In the genomic region with DNA sequence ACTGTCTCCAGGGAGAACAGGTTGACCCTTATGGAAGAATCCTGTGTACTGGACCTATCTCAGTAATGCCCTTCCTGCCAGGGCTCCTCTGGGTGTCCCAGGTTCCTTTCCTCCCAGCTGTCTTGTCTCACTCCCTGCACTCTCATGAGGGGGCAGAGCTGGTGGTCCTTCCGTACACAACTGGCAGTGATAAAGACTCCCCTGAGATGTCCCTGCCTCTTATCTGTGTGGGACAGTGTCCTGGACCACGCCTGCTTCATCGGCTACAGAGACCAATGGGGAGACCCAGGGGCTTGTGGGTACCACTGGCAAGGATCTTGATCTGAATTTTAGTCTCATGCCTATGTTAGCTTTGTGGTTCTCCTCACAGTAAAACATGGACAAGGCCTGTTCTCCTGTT, we compare ENCODE assay signal across 11 mouse cellular contexts. TPM values are rescaled to one million over a fixed set of nuclear protein-coding genes. Genes with fewer than 3 reads are reported as not detected.
A peak's percentile ranks its signal among the peaks of the same experiment; 100 is the strongest.
DNase-seq lines count a peak whose midpoint lies in the region; ATAC-seq and TF ChIP-seq lines count a peak whose summit lies in the region.
"Had no signal": no experiment of that assay in that cellular context is flagged by ENCODE, and none has a peak within 500 bp of the region (broad histone marks: within the 10 kb centered on the region; RNA-seq: fewer than 3 reads in every experiment).

No protein-coding gene starts in this region.

- H3K4me1 ChIP-seq in heart, embryonic 13.5 days: peaks cover 66% of the 10 kb centered on the region
- H3K4me1 ChIP-seq in G1E (ENCODE audit: insufficient read depth, low read depth, low read length): peaks cover 93% of the 10 kb centered on the region
- peaks cover 55% of the 10 kb centered on the region for H3K4me1 ChIP-seq in embryonic facial prominence, embryonic 15.5 days
- peaks cover 62% of the 10 kb centered on the region for H3K4me1 ChIP-seq in liver, embryonic 16.5 days (ENCODE audit: control insufficient read depth, low read depth, low read length)
- peaks cover 4% of the 10 kb centered on the region; the same call in 1 of the 2 replicates for H3K4me1 ChIP-seq in forebrain, postnatal 0 days (ENCODE audit: insufficient read depth)

- H3K9ac ChIP-seq in heart, embryonic 13.5 days: 0 out of 2 replicates have a peak overlapping the region, but pooled peaks have one; percentile 19
- 0 out of 2 replicates have a peak overlapping the region, but pooled peaks have one; percentile 1 for H3K9ac ChIP-seq in embryonic facial prominence, embryonic 15.5 days
- H3K9ac ChIP-seq in liver, embryonic 16.5 days (ENCODE audit: low read depth, low read length): peak overlapping the region; percentile 47
- H3K9ac ChIP-seq in forebrain, postnatal 0 days: no peak overlapping the region
- H3K9ac ChIP-seq: forebrain, embryonic 13.5 days had no signal

- peaks cover 89% of the 10 kb centered on the region for H3K36me3 ChIP-seq in heart, embryonic 13.5 days
- H3K36me3 ChIP-seq in G1E (replicated peaks): peaks cover 100% of the 10 kb centered on the region
- peaks cover 78% of the 10 kb centered on the region for H3K36me3 ChIP-seq in embryonic facial prominence, embryonic 15.5 days
- peaks cover 35% of the 10 kb centered on the region for H3K36me3 ChIP-seq in liver, embryonic 16.5 days (ENCODE audit: control insufficient read depth, insufficient read depth)
- H3K36me3 ChIP-seq in forebrain, postnatal 0 days (ENCODE audit: insufficient read depth): peaks cover 49% of the 10 kb centered on the region

- no peak for DNase-seq in heart, postnatal 4 days
- peak; percentile 74 for DNase-seq in G1E (ENCODE audit: low spot score)
- DNase-seq in forebrain, postnatal 0 days: no peak
- DNase-seq in left cerebral cortex, postnatal 4 days: no peak
- DNase-seq: cerebellum, adult 9-11 months; thymus, adult 18-20 months had no signal

- intact Hi-C loops in left cerebral cortex, postnatal 4 days (cut with DNase I): no loop called here

- TF ChIP-seq CTCF in G1E (IDR thresholded peaks at IDR 0.05; ENCODE audit: low read depth, low read length): no peak
- no peak for TF ChIP-seq CTCF in forebrain, postnatal 0 days (IDR thresholded peaks at IDR 0.05; ENCODE audit: low read depth)

- H3K4me3 ChIP-seq in heart, embryonic 13.5 days: peak overlapping the region; percentile 20
- H3K4me3 ChIP-seq in G1E (ENCODE audit: low read depth, low read length): peak overlapping the region; percentile 48; the same call in 1 of the 2 replicates
- no peak overlapping the region for H3K4me3 ChIP-seq in embryonic facial prominence, embryonic 15.5 days (replicated peaks)
- H3K4me3 ChIP-seq in liver, embryonic 16.5 days (ENCODE audit: low read depth, low read length): peak overlapping the region; percentile 28
- no peak overlapping the region for H3K4me3 ChIP-seq in forebrain, postnatal 0 days (ENCODE audit: low read depth, low read length)
- H3K4me3 ChIP-seq: forebrain, embryonic 13.5 days had no signal

- peak overlapping the region; percentile 46 for H3K4me2 ChIP-seq in heart, embryonic 13.5 days
- H3K4me2 ChIP-seq in embryonic facial prominence, embryonic 15.5 days (replicated peaks): no peak overlapping the region
- peak overlapping the region; percentile 58 for H3K4me2 ChIP-seq in liver, embryonic 16.5 days (ENCODE audit: low read depth, low read length)
- no peak overlapping the region for H3K4me2 ChIP-seq in forebrain, postnatal 0 days (ENCODE audit: low read depth)
- H3K4me2 ChIP-seq: forebrain, embryonic 13.5 days had no signal

- no peaks in the 10 kb centered on the region for H3K27me3 ChIP-seq in heart, embryonic 13.5 days (replicated peaks)
- no peaks in the 10 kb centered on the region for H3K27me3 ChIP-seq in G1E (ENCODE audit: insufficient read depth, low read length)
- no peaks in the 10 kb centered on the region for H3K27me3 ChIP-seq in embryonic facial prominence, embryonic 15.5 days
- H3K27me3 ChIP-seq in liver, embryonic 16.5 days (ENCODE audit: control insufficient read depth, insufficient read depth, low read depth, low read length): no peaks in the 10 kb centered on the region
- H3K27me3 ChIP-seq in forebrain, postnatal 0 days (ENCODE audit: insufficient read depth, low read length): no peaks in the 10 kb centered on the region
- H3K27me3 ChIP-seq: forebrain, embryonic 13.5 days had no signal

- no peaks in the 10 kb centered on the region for H3K9me3 ChIP-seq in heart, embryonic 13.5 days
- no peaks in the 10 kb centered on the region for H3K9me3 ChIP-seq in G1E (replicated peaks)
- no peaks in the 10 kb centered on the region for H3K9me3 ChIP-seq in embryonic facial prominence, embryonic 15.5 days (replicated peaks)
- no peaks in the 10 kb centered on the region for H3K9me3 ChIP-seq in liver, embryonic 16.5 days (replicated peaks; ENCODE audit: control insufficient read depth, low read length)
- H3K9me3 ChIP-seq in forebrain, postnatal 0 days (ENCODE audit: low read length): no peaks in the 10 kb centered on the region
- H3K9me3 ChIP-seq: forebrain, embryonic 13.5 days had no signal

- ATAC-seq in heart, embryonic 13.5 days (ENCODE audit: extremely low read depth, insufficient number of reproducible peaks, low FRiP score, low TSS enrichment): peak; percentile 62; the same call in 1 of the 2 replicates
- ATAC-seq in G1E (ENCODE audit: extremely low read depth, insufficient number of reproducible peaks, low FRiP score, poor library complexity, severe bottlenecking): peak; percentile 82
- ATAC-seq in embryonic facial prominence, embryonic 15.5 days (ENCODE audit: insufficient number of reproducible peaks, low FRiP score, low TSS enrichment, low read depth): no peak
- ATAC-seq in liver, embryonic 16.5 days (ENCODE audit: low read depth): peak; percentile 97
- no peak for ATAC-seq in forebrain, postnatal 0 days
- ATAC-seq: activated CD4-positive, CD25-positive, alpha-beta regulatory T cell, adult 4 months had no signal

- 55% methylated on average over 3 of the region's 3 CpGs for WGBS in heart, embryonic 13.5 days
- 85% methylated on average over 3 of the region's 3 CpGs for WGBS in embryonic facial prominence, embryonic 15.5 days
- 20% methylated on average over 3 of the region's 3 CpGs for WGBS in liver, embryonic 16.5 days (ENCODE audit: insufficient replicate concordance)
- 91% methylated on average over 3 of the region's 3 CpGs for WGBS in forebrain, postnatal 0 days

- H3K27ac ChIP-seq in heart, embryonic 13.5 days (replicated peaks): no peak overlapping the region
- H3K27ac ChIP-seq in embryonic facial prominence, embryonic 15.5 days (replicated peaks): no peak overlapping the region
- H3K27ac ChIP-seq in liver, embryonic 16.5 days (ENCODE audit: low read length): peak overlapping the region; percentile 81
- H3K27ac ChIP-seq in forebrain, postnatal 0 days (ENCODE audit: low read depth, low read length): no peak overlapping the region
- H3K27ac ChIP-seq: forebrain, embryonic 13.5 days had no signal

RNA-seq across cellular contexts. Expression of a gene that starts 12.4 kb away (rescaled TPM):
- polyA plus RNA-seq in heart, embryonic 13.5 days (2015; fragmentation: Nextera tagmentation; extraction: Ambion mirVana): 59.8 and 61.9 TPM in 2 replicates
- 10 to 100 TPM; 55.3 to 58.7 TPM for total RNA-seq in heart, postnatal 4 days (2021)
- 232 and 311 TPM in 2 replicates for total RNA-seq in G1E (2014; fragmentation: Nextera tagmentation)
- total RNA-seq in G1E (2017): 27.5 and 46.6 TPM in 2 replicates
- polyA plus RNA-seq in G1E (2012): 685 and 787 TPM in 2 replicates
- 136 and 137 TPM in 2 replicates for polyA plus RNA-seq in embryonic facial prominence, embryonic 15.5 days (2015; fragmentation: Nextera tagmentation; extraction: Ambion mirVana)
- polyA plus RNA-seq in liver, embryonic 16.5 days (2015; fragmentation: Nextera tagmentation; extraction: Ambion mirVana): 27.4 and 31.5 TPM in 2 replicates
- 113 and 137 TPM in 2 replicates for total RNA-seq in forebrain, postnatal 0 days (2014; rRNA removed)
- polyA plus RNA-seq in forebrain, postnatal 0 days (2015; fragmentation: Nextera tagmentation; extraction: Ambion mirVana): 103 and 117 TPM in 2 replicates
- total RNA-seq in left cerebral cortex, postnatal 4 days (2021): 100 to 1,000 TPM; 146 to 149 TPM

Comparison
In these comparisons a context has a peak if more than half of its experiments do, and no peak if none do; other contexts are left out.
1. ATAC-seq: peak in heart, embryonic 13.5 days (single experiment), G1E (single experiment) and liver, embryonic 16.5 days (single experiment); none in embryonic facial prominence, embryonic 15.5 days (single experiment) and forebrain, postnatal 0 days (single experiment).
2. H3K4me2 ChIP-seq: peak in heart, embryonic 13.5 days (single experiment) and liver, embryonic 16.5 days (single experiment); none in embryonic facial prominence, embryonic 15.5 days (single experiment) and forebrain, postnatal 0 days (single experiment).
3. H3K4me3 ChIP-seq: peak in heart, embryonic 13.5 days (single experiment), G1E (single experiment) and liver, embryonic 16.5 days (single experiment); none in embryonic facial prominence, embryonic 15.5 days (single experiment) and forebrain, postnatal 0 days (single experiment).